Mouse (Mus musculus) adrenal gland, adult (tissue): Measurements from ENCODE around the gene Pdpk1.
"Not testable (repeated sequence)": the region's sequence is repeated elsewhere in the genome, so short reads cannot be mapped to it uniquely, and the experiment has no call there.

Experiments used
- DNase-seq, 2 experiments: peaks; one replicate each; pipeline ENCODE4 v3.0.0; 2022 to 2023; ENCODE audit warnings: low spot score in 1 of 2; ENCODE audit not compliant: inconsistent age in 2 of 2

Pdpk1 gene

DNA sequence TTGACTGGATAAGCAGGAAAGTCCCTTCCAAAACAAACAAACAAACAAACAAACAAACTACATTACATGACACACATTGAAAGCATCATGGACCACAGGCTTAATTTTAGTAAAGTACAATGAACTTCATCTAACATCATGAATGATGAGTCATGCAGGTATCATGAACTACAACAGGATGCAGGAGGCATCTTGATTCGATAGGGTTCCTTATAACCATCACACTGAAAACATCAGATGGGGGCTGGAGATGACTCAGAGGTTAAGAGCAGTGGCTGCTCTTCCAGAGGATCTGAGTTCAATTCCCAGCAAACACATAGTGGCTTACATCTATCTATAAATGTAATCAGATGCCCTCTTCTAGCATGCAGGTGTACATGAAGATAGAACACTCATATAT, 23.1 kb downstream of the Pdpk1 start:
- no peak for DNase-seq

DNA sequence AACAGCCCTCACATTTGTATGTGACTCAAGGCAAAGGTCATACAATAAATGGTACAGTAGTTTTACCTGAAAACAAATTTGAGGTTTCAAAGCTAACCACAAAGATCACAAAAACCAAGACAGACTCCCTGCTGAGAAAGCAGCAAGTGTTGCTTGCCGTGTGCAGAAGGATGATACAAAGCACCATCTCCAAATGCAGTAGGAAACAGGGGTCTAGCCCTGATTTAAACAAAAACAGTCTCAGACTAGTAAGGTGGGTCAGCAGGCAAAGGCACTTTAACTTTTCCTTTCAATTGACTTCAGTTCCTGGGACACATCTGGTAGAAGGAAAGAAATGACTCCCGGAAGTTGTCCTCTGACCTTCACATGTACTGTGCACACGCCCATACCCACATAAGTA, 23.9 kb downstream of the Pdpk1 start:
- no peak for DNase-seq

DNA sequence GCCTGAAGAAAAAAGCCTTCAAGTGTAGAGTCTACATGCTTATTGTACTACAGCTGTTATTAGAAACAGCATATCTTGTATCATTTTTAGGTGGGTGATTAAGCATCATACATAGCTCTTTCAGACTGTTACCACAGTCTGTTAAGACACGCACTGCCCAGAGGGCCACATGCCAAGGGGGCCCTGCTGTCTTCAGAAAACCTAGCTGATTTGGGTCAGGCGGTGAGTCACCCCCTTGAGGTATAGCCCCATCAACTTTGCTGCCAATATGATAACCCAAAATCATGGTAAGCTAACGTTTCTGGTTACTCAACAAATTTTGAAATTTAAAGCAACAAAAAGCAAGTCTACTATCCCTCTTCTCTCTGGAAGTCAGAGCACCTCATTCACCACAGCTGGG, 31.3 kb downstream of the Pdpk1 start:
- DNase-seq = no peak

DNA sequence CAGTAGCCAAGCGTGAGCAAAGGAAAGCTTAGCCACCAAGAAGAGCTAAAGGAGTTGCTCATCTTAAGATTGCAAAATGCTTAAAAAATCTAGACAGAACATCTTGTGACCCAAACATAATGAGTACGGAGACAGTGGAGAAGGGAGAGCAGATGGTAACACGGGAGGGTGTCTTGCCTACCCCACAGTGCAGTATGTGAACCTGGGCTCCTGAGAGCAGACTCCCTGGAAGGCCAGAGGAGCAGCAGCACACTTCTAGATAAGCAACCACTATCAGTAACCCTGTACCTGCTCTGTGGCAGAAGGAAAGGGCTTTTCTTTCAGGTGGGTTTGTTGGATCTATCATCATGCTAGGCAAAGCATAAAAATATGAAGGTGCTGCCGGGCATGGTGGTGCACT, 37.7 kb downstream of the Pdpk1 start:
- no peak for DNase-seq

DNA sequence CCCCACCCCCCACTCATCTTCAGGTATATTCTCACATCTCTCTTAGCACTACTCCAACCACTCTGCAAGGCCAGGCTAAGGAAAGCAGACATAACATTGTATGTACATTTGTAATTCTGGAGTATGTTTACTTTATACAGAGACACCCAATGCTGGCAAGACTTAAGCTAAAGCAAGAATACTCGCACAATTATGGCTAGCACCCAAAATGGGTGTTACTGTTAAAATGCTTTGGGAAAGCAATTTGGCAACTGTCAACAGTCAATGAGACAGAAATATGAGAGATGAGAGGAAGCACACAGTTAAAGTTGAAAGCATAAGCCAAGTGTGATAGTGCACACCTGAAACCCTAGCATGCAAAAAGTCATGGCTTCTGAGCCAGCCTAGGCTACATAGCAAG, 39.5 kb downstream of the Pdpk1 start:
- DNase-seq = no peak

DNA sequence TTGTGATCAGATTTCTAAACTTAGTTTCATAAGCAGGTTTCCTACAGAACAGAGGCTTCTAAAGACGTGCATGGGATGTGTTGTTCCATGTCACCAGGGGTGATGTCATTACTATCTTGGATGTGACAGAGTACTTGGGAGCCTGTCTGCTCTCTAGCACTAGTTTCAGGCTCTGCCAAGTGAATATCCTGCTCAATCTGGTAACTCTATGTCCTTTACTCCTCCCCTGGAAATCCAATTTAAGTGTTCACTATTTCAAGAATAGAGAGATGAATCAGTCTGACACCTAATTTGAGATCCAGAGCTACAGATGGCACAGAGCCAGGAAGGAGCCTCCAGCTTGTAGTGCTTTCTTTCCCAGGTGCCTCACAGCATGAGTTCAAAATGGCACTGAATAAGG, 41.8 kb downstream of the Pdpk1 start:
- DNase-seq = no peak

DNA sequence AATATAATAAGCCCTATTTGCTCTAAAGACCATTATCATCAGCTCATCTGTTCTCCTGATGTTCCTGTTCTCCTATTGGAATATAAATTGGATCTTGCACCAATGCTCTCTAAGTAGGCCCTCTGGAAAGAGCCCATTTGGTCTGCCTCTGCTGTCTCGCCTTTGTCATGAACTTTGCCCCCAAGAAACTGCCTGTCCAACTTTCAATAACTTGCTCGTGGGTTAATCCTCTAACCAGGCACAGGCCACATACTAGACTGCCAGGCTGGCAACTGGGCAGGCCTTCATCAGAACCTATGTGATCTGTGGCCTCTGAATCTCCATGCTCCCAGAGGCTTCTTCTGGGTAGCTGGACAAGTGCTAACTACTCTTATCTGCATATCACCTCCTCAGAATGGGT, 45.6 kb downstream of the Pdpk1 start:
- DNase-seq = no peak

DNA sequence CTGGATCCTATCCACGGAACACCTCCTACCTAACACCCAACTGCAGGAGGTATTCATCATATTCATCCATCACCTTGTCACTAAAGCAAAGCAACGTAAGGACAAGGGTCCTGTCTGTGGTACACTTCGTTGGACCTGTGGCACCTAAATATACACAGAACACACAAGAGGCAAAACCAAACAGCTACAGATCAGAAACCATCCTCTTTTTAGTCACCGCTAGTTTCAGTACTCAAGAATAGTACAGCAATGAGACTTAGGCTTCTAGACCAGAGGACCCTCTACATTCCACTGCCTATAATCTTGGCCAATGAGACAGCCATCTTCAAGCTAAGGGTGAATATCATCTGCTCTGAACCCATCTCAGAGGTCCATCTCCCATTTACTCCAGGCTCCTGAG, 52.4 kb downstream of the Pdpk1 start:
- DNase-seq = no peak

DNA sequence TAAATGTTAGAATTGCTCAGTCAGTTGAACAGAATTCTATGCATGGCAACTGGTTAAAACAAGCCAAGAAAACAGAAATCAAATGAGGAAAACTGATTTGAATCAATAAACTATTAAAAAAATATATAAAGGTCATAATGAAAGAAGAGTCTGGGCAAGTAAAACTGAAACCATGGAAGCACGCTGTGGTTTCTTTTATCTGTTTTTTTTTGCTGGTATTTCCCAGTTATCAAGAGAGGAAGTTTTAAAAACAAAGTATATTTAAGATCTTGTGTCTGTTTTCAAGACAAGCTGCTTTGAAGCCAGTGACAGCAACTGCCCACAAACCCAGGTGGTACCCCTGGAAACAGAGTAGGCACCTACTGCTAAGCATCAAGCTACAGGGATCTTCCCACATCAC, 60.1 kb downstream of the Pdpk1 start:
- no peak for DNase-seq

DNA sequence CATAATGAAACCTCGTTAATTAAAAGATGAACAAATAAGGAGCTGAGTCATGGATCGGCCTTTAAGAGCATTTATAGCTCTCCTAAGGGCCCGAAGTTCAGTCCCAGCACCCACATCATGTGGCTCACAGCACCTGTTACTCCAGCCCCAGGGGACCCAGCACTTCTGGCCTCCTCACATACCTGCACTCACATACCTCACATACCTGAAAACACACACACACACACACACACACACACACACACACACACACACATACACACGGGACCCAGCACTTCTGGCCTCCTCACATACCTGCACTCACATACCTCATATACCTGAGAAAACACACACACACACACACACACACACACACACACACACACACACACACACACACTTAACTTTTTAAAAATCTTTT, 64.3 kb downstream of the Pdpk1 start:
- DNase-seq = not testable (repeated sequence)

DNA sequence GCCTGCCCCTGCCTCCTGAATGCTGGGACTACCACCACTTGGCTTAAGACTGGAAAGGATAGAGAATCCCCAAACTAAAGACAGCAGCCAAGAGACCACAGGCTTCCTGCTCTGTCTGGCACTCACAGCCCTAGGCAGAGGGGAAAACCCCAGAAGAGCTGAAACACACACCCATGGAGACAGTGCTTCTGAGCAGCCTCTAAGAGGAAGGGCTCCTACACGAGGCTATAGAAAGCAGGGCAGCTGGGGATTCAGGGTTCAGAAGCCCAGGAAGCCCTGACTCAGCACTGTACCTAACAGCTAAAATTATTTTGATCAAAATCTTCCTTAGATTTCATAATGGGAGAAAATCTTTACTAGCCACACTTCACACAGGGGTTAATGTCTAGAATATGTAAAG, 66.1 kb downstream of the Pdpk1 start:
- DNase-seq = no peak

DNA sequence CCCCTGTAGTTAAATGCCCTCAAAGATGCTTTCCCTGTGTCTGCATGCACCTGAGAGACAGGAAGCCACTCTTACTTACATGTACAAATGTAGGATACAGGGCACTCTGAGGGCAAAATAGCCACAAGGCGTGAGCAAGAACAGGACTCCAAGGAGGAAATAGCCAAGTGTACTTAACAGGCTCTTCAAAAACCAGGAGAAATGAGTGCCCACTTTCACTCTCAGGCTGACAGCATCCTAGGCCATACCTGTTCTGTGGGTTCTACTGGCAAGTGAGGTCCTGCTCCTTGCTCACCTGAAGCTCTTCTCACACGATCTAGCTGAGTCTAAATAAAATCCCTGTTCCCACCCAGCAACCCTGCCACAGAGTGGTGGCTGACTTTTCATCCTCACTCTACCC, 73.6 kb downstream of the Pdpk1 start:
- no peak for DNase-seq

DNA sequence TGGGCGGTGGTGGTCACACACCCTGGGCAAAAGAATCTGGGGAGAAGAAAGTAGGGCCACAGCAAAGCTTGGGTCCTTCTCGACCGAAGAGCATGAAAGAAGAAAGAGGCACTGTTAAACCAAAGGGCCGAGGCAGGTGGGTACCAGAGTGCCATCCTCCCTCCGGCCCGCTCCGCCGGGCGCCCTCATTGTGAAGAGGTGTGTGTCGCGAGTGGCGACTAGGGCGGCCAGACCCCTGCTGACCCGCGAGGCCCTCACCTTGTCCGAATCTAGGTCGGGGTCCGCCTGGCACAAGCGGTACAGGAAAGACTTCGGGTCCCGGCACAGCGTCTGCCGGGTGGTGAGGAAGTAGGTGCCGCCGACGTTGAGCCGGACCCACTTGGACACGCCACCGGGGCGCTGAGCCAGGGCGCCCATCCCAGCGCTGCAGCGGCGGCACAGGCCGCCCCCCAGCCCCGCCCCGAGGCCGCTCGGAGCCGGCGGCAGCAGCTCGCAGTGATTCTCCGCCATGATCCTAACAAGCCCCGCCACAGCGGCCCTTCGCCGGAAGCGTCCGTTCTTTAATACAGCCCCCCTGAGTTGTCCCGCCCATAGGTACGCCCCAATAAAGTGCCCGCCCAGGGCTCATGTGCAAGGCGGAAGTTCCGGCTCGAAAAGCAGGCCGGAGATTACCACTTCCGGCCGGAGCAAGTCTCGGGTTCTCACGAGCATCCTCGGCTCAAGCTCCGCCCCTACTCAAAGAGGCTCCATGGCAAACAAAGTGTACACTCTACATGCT, 77.6 kb downstream of the Pdpk1 start, which contains the start of gene Kctd5:
TSS of gene Kctd5 (minus strand) at position 567 of the 778 bp plus-strand sequence.
- peak; percentile 95 to 98 for DNase-seq

DNA sequence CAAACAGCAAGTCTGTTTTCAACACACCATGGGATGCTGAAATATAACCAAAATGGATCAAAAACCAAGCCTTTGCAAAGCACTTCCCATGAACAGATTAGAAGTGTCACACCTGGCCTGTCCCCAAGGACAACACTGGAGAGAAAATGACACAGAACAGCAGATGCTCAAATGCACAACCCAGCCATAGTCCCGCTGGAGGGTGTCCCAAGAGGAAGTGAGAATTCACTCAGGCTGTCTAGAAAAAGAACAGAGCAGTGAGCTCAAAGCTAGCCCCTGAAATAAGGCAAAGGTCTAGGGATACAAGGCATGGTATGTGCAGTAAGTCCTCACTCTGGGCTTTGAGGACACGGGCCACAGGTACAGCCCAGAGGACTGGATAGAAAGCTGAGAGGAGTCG, 81.2 kb downstream of the Pdpk1 start:
- no peak for DNase-seq

DNA sequence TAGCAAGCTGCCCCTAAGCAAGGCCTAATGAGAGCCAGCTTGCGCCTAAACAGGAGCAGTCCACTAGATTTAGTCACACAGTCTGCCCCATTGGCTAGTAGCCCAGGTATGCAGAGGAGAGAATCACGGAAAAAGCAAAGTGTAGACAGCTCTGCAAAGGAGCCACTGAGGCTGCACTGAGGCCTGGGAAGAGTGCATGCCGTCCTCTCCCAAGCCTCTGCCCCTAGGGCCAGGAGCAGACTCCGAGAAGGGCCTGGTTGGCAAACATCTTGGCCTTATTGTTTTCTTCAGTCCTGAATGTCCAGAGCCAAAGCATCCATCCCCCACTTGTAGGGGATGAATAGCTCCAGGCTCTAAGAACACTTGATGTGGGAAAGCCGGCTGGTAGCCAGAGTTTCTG, 82.5 kb downstream of the Pdpk1 start:
- DNase-seq = no peak

DNA sequence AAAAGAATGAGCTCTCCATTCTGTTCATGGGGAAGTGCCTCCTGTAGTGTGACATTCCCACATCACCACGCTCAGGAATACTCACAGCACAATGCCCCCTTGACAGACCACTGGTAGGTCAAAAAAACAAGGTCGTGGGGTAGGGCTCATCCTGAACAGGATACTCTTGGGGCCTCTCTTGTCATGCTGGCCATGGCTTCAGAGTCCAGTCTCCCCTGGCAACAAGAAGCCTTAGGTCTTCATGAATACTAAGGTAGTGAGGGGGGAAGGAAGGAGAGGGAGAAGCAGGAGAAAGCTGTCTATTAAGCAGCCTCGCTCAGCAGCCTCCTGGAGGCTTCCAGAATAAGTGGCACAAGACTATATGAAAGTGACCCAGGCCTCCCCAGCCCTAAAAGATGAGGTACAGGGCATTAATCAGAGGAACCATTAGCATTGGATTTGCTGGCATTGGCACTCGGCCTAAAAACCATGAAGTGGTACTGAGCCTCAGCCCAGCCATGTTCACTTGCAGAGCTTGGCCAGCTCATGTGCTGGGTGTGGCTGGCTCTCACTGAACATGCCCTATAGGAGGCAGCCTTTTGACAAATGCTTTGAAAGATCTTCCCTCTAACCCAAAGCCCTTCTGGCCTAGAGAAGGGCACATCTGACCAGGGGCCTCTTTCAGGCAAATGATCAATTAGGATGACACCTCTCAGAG, 88.1 kb downstream of the Pdpk1 start:
- DNase-seq = no peak

DNA sequence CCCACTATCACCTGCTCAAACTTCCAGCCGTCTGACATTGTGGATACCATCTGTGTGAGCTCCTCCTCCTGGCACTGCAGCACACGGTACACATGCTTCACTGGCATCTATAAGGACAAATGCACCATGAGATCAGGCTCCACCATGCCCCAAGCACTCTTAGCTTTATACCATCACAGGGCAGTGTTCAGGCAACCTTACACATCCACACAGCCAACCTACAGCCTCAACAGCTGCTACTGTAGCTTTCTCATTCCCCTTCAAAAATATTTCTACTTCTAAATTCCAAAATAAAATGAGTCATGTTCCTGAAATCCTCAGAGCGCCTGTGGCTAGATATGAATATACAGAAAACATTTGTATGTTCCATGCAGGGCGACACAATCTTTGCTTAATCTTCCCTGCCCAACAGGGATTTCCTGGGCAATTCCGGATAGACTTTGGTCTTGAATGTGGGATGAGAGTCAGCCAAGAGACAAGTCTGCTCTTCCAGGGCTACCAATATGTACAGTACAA, 92.9 kb downstream of the Pdpk1 start:
- DNase-seq = no peak

DNA sequence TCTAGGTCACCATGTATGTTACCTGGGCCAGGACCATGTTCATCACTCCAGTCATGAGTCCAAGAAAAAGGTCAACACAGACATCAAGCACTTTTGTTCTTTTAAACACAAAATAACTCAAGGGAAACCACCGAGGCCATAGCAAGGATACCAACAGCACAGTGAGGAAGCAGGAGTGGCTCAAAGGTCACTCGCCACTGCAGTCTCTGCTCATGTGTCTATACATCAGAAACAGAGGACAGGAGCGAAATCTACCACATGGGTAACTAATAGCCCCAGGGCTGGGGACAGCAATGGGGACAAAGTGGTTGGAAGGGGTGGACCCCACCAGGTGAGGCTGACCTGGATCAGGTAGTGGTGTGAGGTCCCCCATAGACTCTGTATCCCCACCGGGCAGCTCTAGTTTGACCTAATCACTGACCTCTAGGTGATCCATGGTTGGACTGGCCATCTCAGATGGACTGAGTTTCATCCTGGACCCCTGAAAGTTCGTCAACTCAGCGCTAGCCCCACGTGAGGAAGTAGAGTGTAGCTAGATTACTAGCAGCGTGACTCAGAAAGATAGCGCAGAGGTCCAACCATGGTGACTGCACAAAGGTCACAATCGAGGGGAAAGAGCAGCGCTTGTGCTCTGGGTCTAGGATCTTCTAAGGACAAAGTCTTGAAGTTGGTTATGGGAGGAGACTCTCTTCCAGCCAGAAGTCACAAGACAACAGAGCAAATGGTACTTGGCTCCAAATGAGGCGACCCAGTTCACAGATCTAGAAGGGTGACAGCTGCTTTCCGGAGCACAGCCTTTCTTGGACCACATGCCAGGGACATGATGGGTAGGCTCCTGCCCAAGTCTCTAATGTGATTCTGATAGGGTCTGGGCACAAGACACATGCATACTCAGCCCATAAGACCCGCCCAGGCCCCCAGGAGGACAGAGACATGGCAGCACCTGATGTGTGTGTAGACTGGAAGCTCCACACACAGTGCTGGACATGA, 93.8 kb downstream of the Pdpk1 start:
- DNase-seq = no peak

DNA sequence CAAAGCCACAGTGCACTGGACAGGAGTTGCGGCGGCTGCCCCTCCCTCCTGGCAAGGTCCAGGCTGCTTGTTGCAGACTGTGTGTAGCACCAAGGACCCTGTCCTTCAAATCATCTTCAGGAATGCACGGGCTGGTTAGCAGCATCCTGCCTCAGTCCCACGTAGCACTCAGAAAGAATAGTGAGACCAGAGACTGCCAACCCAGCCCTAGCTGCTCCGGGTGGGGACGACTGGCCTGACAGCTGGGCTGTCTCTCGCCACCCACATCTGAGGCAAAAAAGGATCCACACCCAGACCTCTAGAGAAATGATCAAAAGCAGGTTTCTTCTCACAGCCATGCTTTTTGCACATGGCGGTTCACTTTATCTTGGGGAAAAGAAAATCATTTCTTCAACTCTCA, 101.7 kb downstream of the Pdpk1 start:
- DNase-seq = no peak

DNA sequence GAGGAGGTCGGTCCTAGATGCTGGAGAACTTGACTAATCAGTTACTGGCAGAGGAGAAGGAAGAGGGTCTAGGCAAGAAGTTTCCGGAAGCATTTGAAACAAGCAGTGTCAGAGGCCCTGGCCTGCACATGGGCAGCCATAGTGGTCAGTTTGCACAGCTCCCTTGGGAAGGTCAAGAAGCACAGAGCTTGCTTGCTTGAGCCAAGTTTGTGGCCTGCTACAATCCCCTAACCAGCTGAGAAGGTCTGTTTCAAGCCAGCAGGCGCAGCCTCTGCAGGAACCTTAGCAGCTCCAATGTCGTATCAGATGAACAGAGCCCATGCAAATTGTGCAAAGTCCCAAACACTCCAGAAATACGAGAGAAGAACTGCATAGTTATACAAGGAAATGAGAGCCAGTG, 102.7 kb downstream of the Pdpk1 start:
- DNase-seq = no peak

DNA sequence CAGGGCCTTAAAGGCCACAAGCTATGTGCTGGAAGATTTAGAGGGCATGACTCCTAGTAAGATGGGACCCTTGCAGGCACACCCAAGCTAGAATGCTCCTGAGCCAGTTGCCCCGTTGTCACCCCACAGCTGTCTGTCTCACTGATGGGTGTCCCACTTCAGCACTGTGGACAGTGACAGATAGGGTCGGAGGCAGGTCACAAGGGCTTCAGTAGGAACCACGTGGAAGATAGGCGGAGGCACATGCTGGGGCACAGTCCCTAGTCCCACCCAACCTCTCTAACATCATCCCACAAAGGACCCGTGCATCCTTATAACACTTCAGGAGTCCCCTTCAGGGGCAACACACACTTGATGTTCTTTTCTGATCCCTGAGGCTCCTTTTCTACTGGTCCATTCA, 104.7 kb downstream of the Pdpk1 start:
- no peak for DNase-seq
